Mouse (Mus musculus): ENCODE results near the gene Tdp2.

DNA sequence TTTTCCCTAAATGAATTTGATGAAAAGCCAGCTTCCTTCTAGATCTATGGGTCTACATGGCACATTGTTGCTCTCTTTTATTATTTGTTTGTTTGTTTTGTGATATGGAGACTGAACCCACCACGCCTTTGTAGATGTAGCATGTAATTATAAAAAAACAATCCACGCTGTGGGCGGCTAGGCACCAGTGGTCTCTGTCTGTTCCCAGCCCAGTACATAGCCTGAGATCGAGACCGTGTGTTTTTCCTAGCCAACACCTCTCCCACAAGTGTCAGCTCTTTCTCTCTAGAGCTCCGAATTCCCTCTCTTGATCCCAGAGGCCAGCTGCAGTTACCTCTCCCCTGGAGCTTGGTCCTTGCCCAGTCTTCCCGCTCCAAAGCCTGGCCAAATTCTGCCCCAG is 36.8 kb downstream of the Tdp2 start:
- TF ChIP-seq CTCF (IDR thresholded peaks at IDR 0.05) (no peak), POLR2A (IDR thresholded peaks at IDR 0.05; ENCODE audit: insufficient read depth, low read depth, low read length) (no peak)
